Mouse (Mus musculus) lung, embryonic 14.5 days (tissue): ENCODE measurements around the gene Guca1b. TPM values are rescaled to one million over a fixed set of nuclear protein-coding genes. Genes with fewer than 3 reads are reported as not detected.
"Not testable (repeated sequence)": the region's sequence is repeated elsewhere in the genome, so short reads cannot be mapped to it uniquely, and the experiment has no call there.

ENCODE experiments used
- ATAC-seq: fragments of 200-750 bp; cut with Nextera tagmentation; 2 replicates; pipeline ENCODE4 v1.8.0; 2017; ENCODE audit warnings: mild to moderate bottlenecking, moderate TSS enrichment, moderate library complexity; ENCODE audit not compliant: insufficient read depth
- DNase-seq: peaks from one replicate; pipeline ENCODE4 v3.0.0-alpha.2; 2015
- H3K27ac ChIP-seq: fragments of 300-500 bp; sonication (generic); 2 replicates; pipeline ENCODE4 v1.5.1; 2014; ENCODE audit warnings: low read depth, mild to moderate bottlenecking, moderate library complexity
- H3K27me3 ChIP-seq: fragments of 300-500 bp; sonication (generic); 2 replicates; pipeline ENCODE4 v1.6.1; 2014; ENCODE audit warnings: low read length, control low read depth; ENCODE audit not compliant: insufficient read depth
- H3K36me3 ChIP-seq: fragments of 300-500 bp; sonication (generic); 2 replicates; pipeline ENCODE4 v1.6.1; 2014; ENCODE audit warnings: control low read depth; ENCODE audit not compliant: insufficient read depth
- H3K4me1 ChIP-seq: fragments of 300-500 bp; sonication (generic); 2 replicates; pipeline ENCODE4 v1.6.1; 2014; ENCODE audit warnings: antibody characterized with exemption, control low read depth; ENCODE audit not compliant: insufficient read depth
- H3K4me2 ChIP-seq: fragments of 300-500 bp; sonication (generic); 2 replicates; pipeline ENCODE4 v1.6.1; 2014; ENCODE audit warnings: mild to moderate bottlenecking
- H3K4me3 ChIP-seq: fragments of 300-500 bp; sonication (generic); 2 replicates; pipeline ENCODE4 v1.5.1; 2014; ENCODE audit warnings: low read depth, low read length
- H3K9ac ChIP-seq: fragments of 300-500 bp; sonication (generic); 2 replicates; pipeline ENCODE4 v1.6.1; 2014
- H3K9me3 ChIP-seq: fragments of 300-500 bp; sonication (generic); 2 replicates; pipeline ENCODE4 v1.6.1; 2016; ENCODE audit warnings: low read depth, low read length, control low read depth
- CTCF ChIP-seq: IDR thresholded peaks from 2 replicates; pipeline ENCODE4 v1.5.1; 2016; ENCODE audit warnings: antibody characterized with exemption, low read depth
- WGBS: fragments of 180-500 bp; shearing (Covaris S2); extraction: QIAGEN DNeasy Blood & Tissue Kit; methylation state at CpG from one replicate; pipeline ENCODE4 v1.1.7; 2014; 5-methylcytosine and 5-hydroxymethylcytosine counted together
- polyA plus RNA-seq: library from polyadenylated mRNA; unstranded; fragments of >200 nt; fragmentation: Nextera tagmentation; extraction: Ambion mirVana; gene quantifications from 2 replicates; pipeline ENCODE4 v1.2.1, GENCODE M21; 2014

Gene Guca1b
- polyA plus RNA-seq, 1 experiment from 2014 or later: 0.41 TPM

- no peaks in the 10 kb centered on the region for H3K9me3 ChIP-seq
- WGBS: 63% methylated on average over 2 of the region's 2 CpGs
- no peaks in the 10 kb centered on the region for H3K27me3 ChIP-seq
- DNase-seq: no peak
- no peak overlapping the region for H3K4me2 ChIP-seq
- H3K4me1 ChIP-seq: no peaks in the 10 kb centered on the region
- no peak overlapping the region for H3K9ac ChIP-seq
- no peak overlapping the region for H3K4me3 ChIP-seq
- no peak for ATAC-seq
- no peaks in the 10 kb centered on the region for H3K36me3 ChIP-seq
- no peak overlapping the region for H3K27ac ChIP-seq
- TF ChIP-seq CTCF: no peak
Measured at GRCm38 (mm10) chr17:47420195-47420594, 35.0 kb downstream of the Guca1b start.

- Histone ChIP-seq H3K4me2 (no peak overlapping the region), H3K9me3 (no peaks in the 10 kb centered on the region), H3K27ac (no peak overlapping the region), H3K36me3 (no peaks in the 10 kb centered on the region), H3K27me3 (no peaks in the 10 kb centered on the region), H3K4me1 (no peaks in the 10 kb centered on the region), H3K4me3 (no peak overlapping the region), H3K9ac (no peak overlapping the region)
- WGBS: 69% methylated on average over 3 of the region's 3 CpGs
- TF ChIP-seq CTCF: no peak
- DNase-seq (no peak), ATAC-seq (no peak)
Measured at GRCm38 (mm10) chr17:47421566-47421965, 36.4 kb downstream of the Guca1b start.

GRCm38 (mm10) chr17:47422616-47423015 is 37.4 kb downstream of the Guca1b start:
- not testable (repeated sequence) for H3K27me3 ChIP-seq, DNase-seq, H3K9ac ChIP-seq, ATAC-seq, H3K27ac ChIP-seq, H3K4me3 ChIP-seq, H3K9me3 ChIP-seq, H3K36me3 ChIP-seq, H3K4me2 ChIP-seq, H3K4me1 ChIP-seq
- 90% methylated on average over 1 of the region's 1 CpGs for WGBS

GRCm38 (mm10) chr17:47424186-47424585 is 39.0 kb downstream of the Guca1b start:
- ATAC-seq (no peak), DNase-seq (peak; percentile 44)
- Histone ChIP-seq H3K4me2 (no peak overlapping the region), H3K4me1 (peaks cover 4% of the 10 kb centered on the region; the same call in 1 of the 2 replicates), H3K27me3 (no peaks in the 10 kb centered on the region), H3K9me3 (no peaks in the 10 kb centered on the region), H3K27ac (no peak overlapping the region), H3K4me3 (no peak overlapping the region), H3K36me3 (no peaks in the 10 kb centered on the region), H3K9ac (no peak overlapping the region)
- 61% methylated on average over 6 of the region's 6 CpGs for WGBS
- no peak for TF ChIP-seq CTCF

- no peaks in the 10 kb centered on the region for H3K9me3 ChIP-seq
- H3K36me3 ChIP-seq: no peaks in the 10 kb centered on the region
- DNase-seq: no peak
- 69% methylated on average over 6 of the region's 6 CpGs for WGBS
- TF ChIP-seq CTCF: peak; percentile 46
- no peak overlapping the region for H3K27ac ChIP-seq
- no peak overlapping the region for H3K4me2 ChIP-seq
- H3K27me3 ChIP-seq: no peaks in the 10 kb centered on the region
- H3K4me1 ChIP-seq: peaks cover 4% of the 10 kb centered on the region; the same call in 1 of the 2 replicates
- no peak overlapping the region for H3K9ac ChIP-seq
- no peak overlapping the region for H3K4me3 ChIP-seq
- ATAC-seq: no peak
Measured at GRCm38 (mm10) chr17:47427316-47427715, 42.1 kb downstream of the Guca1b start.

GRCm38 (mm10) chr17:47428831-47429304 is 43.7 kb downstream of the Guca1b start:
- no peaks in the 10 kb centered on the region for H3K36me3 ChIP-seq
- TF ChIP-seq CTCF: peak; percentile 73
- no peak overlapping the region for H3K27ac ChIP-seq
- ATAC-seq (peak; percentile 89), DNase-seq (peak; percentile 90)
- peaks cover 4% of the 10 kb centered on the region; the same call in 1 of the 2 replicates for H3K4me1 ChIP-seq
- H3K4me2 ChIP-seq: peak overlapping the region; percentile 31; the same call in 1 of the 2 replicates
- H3K9me3 ChIP-seq: no peaks in the 10 kb centered on the region
- no peak overlapping the region for H3K4me3 ChIP-seq
- WGBS: 2% methylated on average over 8 of the region's 8 CpGs
- no peak overlapping the region for H3K9ac ChIP-seq
- H3K27me3 ChIP-seq: no peaks in the 10 kb centered on the region

- Histone ChIP-seq H3K27ac (no peak overlapping the region), H3K9ac (no peak overlapping the region), H3K27me3 (peaks cover under 1% of the 10 kb centered on the region; the same call in 1 of the 2 replicates), H3K9me3 (no peaks in the 10 kb centered on the region), H3K36me3 (no peaks in the 10 kb centered on the region), H3K4me3 (no peak overlapping the region), H3K4me1 (peaks cover 4% of the 10 kb centered on the region; the same call in 1 of the 2 replicates), H3K4me2 (no peak overlapping the region)
- WGBS: 63% methylated on average over 5 of the region's 5 CpGs
- DNase-seq: peak; percentile 44
- peak; percentile 48 for TF ChIP-seq CTCF
- no peak for ATAC-seq
Measured at GRCm38 (mm10) chr17:47430815-47431214, 45.6 kb downstream of the Guca1b start.
